ENCODE assay signal across 25 mouse cellular contexts in the genomic region with DNA sequence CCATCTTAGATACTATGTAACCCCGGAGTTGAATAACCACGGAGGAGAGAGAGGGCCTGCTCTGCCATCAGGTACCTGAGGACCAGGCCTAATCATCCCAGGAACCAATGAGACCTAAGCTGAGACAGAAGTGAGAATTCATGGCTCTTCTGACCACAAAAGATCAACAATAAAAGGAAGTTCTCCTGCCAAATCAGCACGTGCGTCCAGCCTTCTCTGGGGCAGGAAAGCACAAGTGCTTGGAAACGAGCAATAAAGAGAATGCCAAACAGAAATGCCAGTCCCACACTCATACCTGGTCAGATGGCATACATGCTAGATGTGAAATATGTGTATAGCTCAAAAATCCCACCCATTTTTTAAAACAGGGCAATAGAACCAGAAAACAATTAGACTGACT. TPM values are rescaled to one million over a fixed set of nuclear protein-coding genes. Genes with fewer than 3 reads are reported as not detected.
A peak's percentile ranks its signal among the peaks of the same experiment; 100 is the strongest.
DNase-seq lines count a peak whose midpoint lies in the region; ATAC-seq lines count a peak whose summit lies in the region.
"Had no signal": no experiment of that assay in that cellular context is flagged by ENCODE, and none has a peak within 500 bp of the region (broad histone marks: within the 10 kb centered on the region; RNA-seq: fewer than 3 reads in every experiment).

No protein-coding gene starts in this region.

- no peaks in the 10 kb centered on the region for H3K4me1 ChIP-seq in midbrain, embryonic 11.5 days (ENCODE audit: control insufficient read depth, insufficient read depth, low read length)
- no peaks in the 10 kb centered on the region for H3K4me1 ChIP-seq in midbrain, embryonic 16.5 days (ENCODE audit: control insufficient read depth, insufficient read depth, low read length)
- H3K4me1 ChIP-seq: embryonic facial prominence, embryonic 15.5 days; forebrain, embryonic 12.5 days had no signal

- ATAC-seq in midbrain, embryonic 11.5 days (ENCODE audit: low FRiP score): no peak
- ATAC-seq in midbrain, embryonic 16.5 days: no peak
- ATAC-seq: activated CD4-positive, CD25-positive, alpha-beta regulatory T cell, adult 4 months; CD4-positive, CD25-positive, alpha-beta regulatory T cell, adult 4 months; Patski had no signal

- intact Hi-C loops in heart, postnatal 36 days (cut with DNase I): no loop called here
- intact Hi-C loops in gastrocnemius, postnatal 14 days (cut with DNase I; ENCODE audit: low total_unique reads): no loop called here

- no peak overlapping the region for H3K27ac ChIP-seq in midbrain, embryonic 11.5 days (ENCODE audit: low read depth, low read length)
- H3K27ac ChIP-seq in midbrain, embryonic 16.5 days (ENCODE audit: low read length): no peak overlapping the region
- H3K27ac ChIP-seq: embryonic facial prominence, embryonic 13.5 days; embryonic facial prominence, embryonic 15.5 days; forebrain, embryonic 10.5 days; forebrain, embryonic 12.5 days had no signal

- no peak overlapping the region for H3K4me2 ChIP-seq in midbrain, embryonic 11.5 days
- H3K4me2 ChIP-seq in midbrain, embryonic 16.5 days (ENCODE audit: low read length): no peak overlapping the region
- H3K4me2 ChIP-seq: embryonic facial prominence, embryonic 13.5 days; embryonic facial prominence, embryonic 15.5 days; forebrain, embryonic 12.5 days had no signal

- no peak overlapping the region for H3K4me3 ChIP-seq in midbrain, embryonic 11.5 days (ENCODE audit: low read depth, low read length)
- H3K4me3 ChIP-seq in midbrain, embryonic 16.5 days (ENCODE audit: low read depth, low read length): no peak overlapping the region
- H3K4me3 ChIP-seq: embryonic facial prominence, embryonic 13.5 days; embryonic facial prominence, embryonic 15.5 days; erythroblast, embryonic 14.5 days; forebrain, embryonic 10.5 days; forebrain, embryonic 12.5 days had no signal

- WGBS in midbrain, embryonic 11.5 days: 82% methylated on average over 5 of the region's 5 CpGs
- 85% methylated on average over 5 of the region's 5 CpGs for WGBS in midbrain, embryonic 16.5 days

- peak; percentile 90 for DNase-seq in heart, adult 11 months
- no peak for DNase-seq in heart, postnatal 36 days
- peak; percentile 61 for DNase-seq in midbrain, embryonic 11.5 days (ENCODE audit: low spot score, missing footprints)
- DNase-seq in gastrocnemius, postnatal 14 days: no peak
- DNase-seq: adrenal gland, adult 8-10 months; adrenal gland, postnatal 14 days; adrenal gland, postnatal 36 days; B cell, adult 2 months; cerebellum, adult 11-12 months; cerebellum, adult 2 months; cerebellum, adult 9-10 months; cerebellum, postnatal 10 days; cerebellum, postnatal 25 days; embryo, embryonic 11 days had no signal

- no peaks in the 10 kb centered on the region for H3K27me3 ChIP-seq in midbrain, embryonic 11.5 days (ENCODE audit: control insufficient read depth, insufficient read depth, low read length)
- no peaks in the 10 kb centered on the region for H3K27me3 ChIP-seq in midbrain, embryonic 16.5 days (ENCODE audit: control insufficient read depth, insufficient read depth, low read depth, low read length)
- H3K27me3 ChIP-seq: CH12.LX; embryonic facial prominence, embryonic 13.5 days; embryonic facial prominence, embryonic 15.5 days; forebrain, embryonic 12.5 days; Patski had no signal

- no peaks in the 10 kb centered on the region for H3K9me3 ChIP-seq in midbrain, embryonic 11.5 days (ENCODE audit: control insufficient read depth, low read length)
- H3K9me3 ChIP-seq in midbrain, embryonic 16.5 days (replicated peaks; ENCODE audit: control insufficient read depth, low read length, poor library complexity, severe bottlenecking): no peaks in the 10 kb centered on the region
- H3K9me3 ChIP-seq: embryonic facial prominence, embryonic 13.5 days; embryonic facial prominence, embryonic 15.5 days; forebrain, embryonic 10.5 days; forebrain, embryonic 12.5 days; G1E had no signal

- H3K36me3 ChIP-seq in midbrain, embryonic 11.5 days (ENCODE audit: control insufficient read depth, insufficient read depth, low read length): no peaks in the 10 kb centered on the region
- H3K36me3 ChIP-seq in midbrain, embryonic 16.5 days (ENCODE audit: control insufficient read depth, insufficient read depth, low read length): no peaks in the 10 kb centered on the region
- H3K36me3 ChIP-seq: embryonic facial prominence, embryonic 13.5 days; embryonic facial prominence, embryonic 15.5 days; forebrain, embryonic 10.5 days; forebrain, embryonic 12.5 days had no signal

- no peak overlapping the region for H3K9ac ChIP-seq in midbrain, embryonic 11.5 days (ENCODE audit: low read length)
- H3K9ac ChIP-seq in midbrain, embryonic 16.5 days (ENCODE audit: low read depth, low read length): no peak overlapping the region
- H3K9ac ChIP-seq: embryonic facial prominence, embryonic 13.5 days; embryonic facial prominence, embryonic 15.5 days; forebrain, embryonic 12.5 days had no signal

RNA-seq across cellular contexts. Expression of gene Susd1, which starts 58.6 kb away (rescaled TPM):
- total RNA-seq in heart, postnatal 36 days (2021): 1 to 10 TPM; 1.0 to 2.0 TPM
- polyA plus RNA-seq in midbrain, embryonic 11.5 days (2014; fragmentation: Nextera tagmentation; extraction: Ambion mirVana): 1.0 and 1.5 TPM in 2 replicates
- polyA plus RNA-seq in midbrain, embryonic 16.5 days (2015; fragmentation: Nextera tagmentation; extraction: Ambion mirVana): 1.4 and 2.2 TPM in 2 replicates
- total RNA-seq in gastrocnemius, postnatal 14 days (2021): 1 to 10 TPM in 1 of 2 experiments, under 1 TPM in 1; 0.40 to 1.3 TPM

Comparison
In these comparisons a context has a peak if more than half of its experiments do, and no peak if none do; other contexts are left out.
1. DNase-seq: peak in heart, adult 11 months (single experiment) and midbrain, embryonic 11.5 days (single experiment); none in heart, postnatal 36 days (0 of 2) and gastrocnemius, postnatal 14 days (single experiment).